Mouse (Mus musculus): ENCODE data around the gene Arhgap30.

Arhgap30 gene

GRCm38 (mm10) chr1:171375646-171376097 is 13.1 kb upstream of the Arhgap30 start:
- no peak for DNase-seq (ENCODE audit: extremely low spot score, low spot score)

GRCm38 (mm10) chr1:171378298-171378697 is 10.5 kb upstream of the Arhgap30 start:
- no peak for DNase-seq (ENCODE audit: extremely low spot score, low spot score)

DNA sequence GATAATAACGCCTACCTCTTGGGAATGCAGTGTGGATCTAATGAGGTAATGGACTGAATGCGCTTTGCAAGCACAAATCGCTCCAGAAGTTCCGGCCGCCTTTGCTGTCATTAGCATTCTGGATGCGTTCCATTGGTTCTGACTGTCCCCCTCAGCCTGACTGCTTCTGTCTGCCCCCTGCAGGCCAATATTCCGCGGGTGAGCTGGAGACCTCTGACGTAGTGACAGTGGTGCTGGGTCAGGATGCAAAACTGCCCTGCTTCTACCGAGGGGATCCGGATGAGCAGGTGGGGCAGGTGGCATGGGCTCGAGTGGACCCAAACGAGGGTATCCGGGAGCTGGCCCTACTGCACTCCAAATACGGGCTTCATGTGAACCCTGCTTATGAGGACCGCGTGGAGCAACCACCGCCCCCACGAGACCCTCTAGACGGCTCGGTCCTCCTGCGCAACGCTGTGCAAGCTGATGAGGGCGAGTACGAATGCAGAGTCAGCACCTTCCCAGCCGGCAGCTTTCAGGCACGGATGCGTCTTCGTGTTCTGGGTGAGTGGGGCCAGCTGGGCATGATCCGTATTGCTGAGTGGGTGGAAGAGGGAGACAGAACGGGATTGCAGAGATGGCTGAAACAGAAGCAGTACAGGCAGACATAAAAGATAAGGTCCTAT is 8.7 kb upstream of the Arhgap30 start:
- peak; percentile 71 for DNase-seq (ENCODE audit: extremely low spot score, low spot score)

GRCm38 (mm10) chr1:171382096-171382620 is 6.6 kb upstream of the Arhgap30 start:
- no peak for DNase-seq (ENCODE audit: extremely low spot score, low spot score)

DNA sequence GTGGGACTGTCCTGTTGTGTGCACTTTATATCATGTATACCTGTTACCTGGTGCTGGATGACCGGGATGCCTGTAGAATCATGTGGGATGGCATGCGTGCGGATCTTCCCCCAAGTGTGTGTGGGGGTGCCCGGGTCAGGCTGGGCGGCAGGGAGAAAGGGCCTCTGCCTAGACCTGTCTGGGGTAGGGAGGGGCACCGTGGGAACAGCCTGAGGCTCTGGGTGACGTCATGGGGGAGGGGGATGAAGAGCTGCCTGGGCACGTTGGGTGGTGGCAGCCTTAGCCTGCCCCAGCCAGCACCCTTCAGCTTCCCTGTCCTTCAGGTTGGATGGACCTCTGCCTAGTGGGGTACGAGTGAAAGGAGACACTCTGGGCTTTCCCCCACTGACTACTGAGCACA is 4.4 kb upstream of the Arhgap30 start:
- DNase-seq (ENCODE audit: extremely low spot score, low spot score): no peak

GRCm38 (mm10) chr1:171385171-171385570 is 3.6 kb upstream of the Arhgap30 start:
- no peak for DNase-seq (ENCODE audit: extremely low spot score, low spot score)

GRCm38 (mm10) chr1:171387099-171387498 is 1.7 kb upstream of the Arhgap30 start:
- DNase-seq (ENCODE audit: extremely low spot score, low spot score): peak; percentile 52

DNA sequence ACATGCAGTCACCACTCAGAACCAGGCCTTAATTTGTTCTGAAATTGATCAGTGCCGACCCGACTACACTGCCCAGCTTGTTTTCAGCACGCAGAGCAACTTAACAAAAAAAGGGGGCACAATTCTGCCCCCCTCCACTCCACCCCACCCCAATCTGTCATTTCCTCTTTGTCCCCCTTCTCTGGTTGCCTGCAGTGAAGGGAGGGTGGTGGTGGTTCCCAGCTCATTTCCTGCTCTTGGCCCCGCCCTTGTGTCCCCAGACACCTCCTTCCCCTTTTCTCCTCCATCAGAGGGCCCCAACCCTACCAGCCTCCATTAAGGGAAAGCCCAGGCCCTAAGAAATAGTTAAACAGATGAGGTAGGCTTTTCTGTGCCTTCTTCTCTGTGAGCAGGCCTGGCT is 1.3 kb downstream of the Arhgap30 start:
- DNase-seq (ENCODE audit: extremely low spot score, low spot score): no peak

DNA sequence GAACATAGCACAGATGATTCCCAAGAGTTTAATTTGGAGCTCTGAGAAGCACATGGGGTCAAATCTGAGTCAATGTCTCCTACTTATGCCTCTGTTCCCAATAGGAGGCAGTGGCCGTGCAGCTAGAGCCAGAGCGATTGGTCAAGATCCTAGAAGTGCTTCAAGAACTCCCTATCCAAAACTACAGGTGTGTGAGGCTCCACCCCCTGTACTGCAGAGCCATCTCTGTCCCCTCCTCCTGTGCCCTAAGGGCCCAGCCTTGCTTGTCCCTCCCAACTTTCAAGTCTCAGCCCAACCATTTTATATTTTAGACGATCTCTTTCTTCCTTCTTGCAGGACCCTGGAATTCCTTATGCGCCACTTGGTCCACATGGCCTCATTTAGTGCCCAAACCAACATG is 13.1 kb downstream of the Arhgap30 start:
- no peak for DNase-seq (ENCODE audit: extremely low spot score, low spot score)

DNA sequence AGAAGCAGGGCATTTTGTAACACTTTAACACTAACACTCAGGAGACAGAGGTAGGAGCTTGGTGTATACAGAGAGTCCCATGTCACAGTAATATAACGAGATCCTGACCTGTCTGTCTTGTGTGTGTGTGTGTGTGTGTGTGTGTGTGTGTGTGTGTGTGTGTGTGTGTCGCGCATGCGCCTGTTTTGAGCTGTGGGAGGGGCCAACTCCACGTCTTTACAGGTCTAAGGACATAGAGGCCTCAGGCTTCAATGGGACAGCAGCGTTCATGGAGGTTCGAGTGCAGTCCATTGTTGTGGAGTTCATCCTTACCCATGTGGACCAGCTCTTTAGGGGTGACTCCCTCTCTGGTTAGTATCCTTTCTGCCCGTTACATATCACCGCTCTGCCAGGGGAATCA is 14.2 kb downstream of the Arhgap30 start:
- no peak for DNase-seq (ENCODE audit: extremely low spot score, low spot score)

DNA sequence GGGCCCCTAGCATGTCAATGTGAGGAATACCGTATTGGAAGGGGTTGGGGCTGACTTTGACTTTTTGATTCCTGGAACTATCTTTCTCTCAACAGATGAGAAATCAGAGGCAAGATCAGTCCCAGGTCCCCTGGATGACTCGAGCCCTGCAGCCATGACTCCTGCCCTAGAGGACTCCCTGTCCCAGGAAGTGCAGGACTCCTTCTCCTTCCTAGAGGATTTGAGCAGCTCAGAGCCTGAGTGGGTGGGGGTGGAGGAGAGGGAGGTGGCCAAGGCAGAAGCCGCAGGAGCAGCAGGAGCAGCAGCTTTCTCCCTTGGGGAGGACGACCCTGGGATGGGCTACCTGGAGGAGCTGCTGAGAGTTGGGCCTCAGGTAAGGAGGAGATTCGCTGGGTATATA is 18.5 kb downstream of the Arhgap30 start:
- no peak for DNase-seq (ENCODE audit: extremely low spot score, low spot score)

GRCm38 (mm10) chr1:171410231-171410630 is 21.5 kb downstream of the Arhgap30 start:
- DNase-seq (ENCODE audit: extremely low spot score, low spot score): no peak

DNA sequence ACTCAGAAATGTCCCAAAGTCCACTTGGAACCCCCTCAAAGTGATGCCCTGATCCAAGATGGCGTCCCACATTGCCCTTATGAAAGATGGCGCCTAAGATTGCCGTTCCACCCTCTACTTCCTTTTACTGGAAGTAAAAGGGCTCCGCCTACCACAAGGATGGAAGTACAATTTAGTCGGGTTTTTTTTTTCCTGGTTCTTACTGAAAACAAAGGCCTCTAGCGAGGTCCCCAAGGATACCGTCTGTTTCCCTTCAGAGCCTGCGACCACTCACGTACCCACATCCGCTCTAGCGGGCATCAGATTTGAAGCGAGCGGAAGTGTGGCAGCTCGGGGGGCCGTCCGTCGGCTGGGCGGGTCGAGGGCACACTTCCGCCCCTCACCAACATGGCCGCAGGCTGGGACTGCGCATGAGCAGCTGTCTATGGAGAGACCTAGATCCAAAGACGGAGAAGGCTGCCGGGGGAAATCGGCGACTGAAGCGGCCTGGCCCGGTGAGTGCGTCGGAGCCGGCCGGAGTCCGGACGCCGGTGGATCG is 22.3 kb downstream of the Arhgap30 start, which contains the start of gene Usf1:
Gene Usf1, plus strand, starts transcription at position 367 of the 538 bp plus-strand sequence.
- peak; percentile 92 for DNase-seq (ENCODE audit: extremely low spot score, low spot score)

GRCm38 (mm10) chr1:171411492-171411941 is 22.8 kb downstream of the Arhgap30 start:
- DNase-seq (ENCODE audit: extremely low spot score, low spot score): no peak

- peak; percentile 70 for DNase-seq (ENCODE audit: extremely low spot score, low spot score)
Observed at GRCm38 (mm10) chr1:171412001-171412441, 23.3 kb downstream of the Arhgap30 start.

DNA sequence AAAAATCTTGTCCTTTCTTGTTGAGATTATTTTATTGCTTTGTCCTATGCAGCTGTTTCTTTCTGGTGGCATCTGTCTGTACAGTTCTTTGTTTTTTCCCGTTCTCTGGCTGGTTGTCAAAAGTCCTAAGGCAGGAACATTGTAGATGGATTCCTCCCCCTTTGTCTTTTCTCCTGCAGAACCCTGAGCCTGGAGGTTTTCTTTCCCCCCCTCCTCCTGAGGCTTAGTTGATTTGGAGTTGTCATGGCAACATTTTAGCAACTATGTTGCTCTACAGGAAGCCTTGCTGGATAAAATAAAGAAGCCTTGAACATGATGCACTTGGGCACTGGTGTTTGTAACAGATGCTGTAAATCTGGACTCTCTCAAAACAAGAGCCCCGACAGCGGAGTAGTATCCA is 23.7 kb downstream of the Arhgap30 start:
- DNase-seq (ENCODE audit: extremely low spot score, low spot score): no peak

GRCm38 (mm10) chr1:171413608-171414007 is 24.9 kb downstream of the Arhgap30 start:
- no peak for DNase-seq (ENCODE audit: extremely low spot score, low spot score)

GRCm38 (mm10) chr1:171418660-171419059 is 29.9 kb downstream of the Arhgap30 start, which contains the start of gene Tstd1:
TSS of gene Tstd1 (plus strand) at chr1:171418872.
- no peak for DNase-seq (ENCODE audit: extremely low spot score, low spot score)

DNA sequence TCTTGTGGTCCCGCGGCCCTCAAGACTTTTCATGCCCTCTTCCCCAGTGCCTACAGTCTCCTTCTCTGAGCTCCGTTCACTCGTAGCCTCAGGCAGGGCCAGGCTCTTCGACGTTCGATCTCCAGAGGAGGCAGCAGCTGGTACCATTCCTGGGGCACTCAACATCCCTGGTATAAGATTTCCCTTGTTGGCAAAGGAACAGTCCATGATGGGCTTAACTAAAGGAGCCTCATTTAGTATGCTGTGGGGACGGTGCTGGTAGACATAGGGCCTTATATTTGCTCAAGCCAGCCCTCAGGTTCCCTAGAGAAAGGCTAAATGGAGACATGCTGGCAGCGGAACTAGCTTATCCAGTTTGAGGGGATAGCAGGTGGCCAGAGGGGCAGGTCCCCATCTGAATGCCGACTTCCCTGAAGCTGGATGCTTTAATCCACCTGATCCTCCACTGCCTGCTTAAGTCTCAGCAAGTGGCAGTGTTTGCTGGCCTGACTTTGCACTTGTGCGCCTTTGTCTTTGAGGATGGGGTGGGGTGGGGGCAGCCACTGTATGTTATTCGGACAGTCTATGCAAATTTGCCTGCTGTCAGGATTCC is 30.6 kb downstream of the Arhgap30 start:
- no peak for DNase-seq (ENCODE audit: extremely low spot score, low spot score)

DNA sequence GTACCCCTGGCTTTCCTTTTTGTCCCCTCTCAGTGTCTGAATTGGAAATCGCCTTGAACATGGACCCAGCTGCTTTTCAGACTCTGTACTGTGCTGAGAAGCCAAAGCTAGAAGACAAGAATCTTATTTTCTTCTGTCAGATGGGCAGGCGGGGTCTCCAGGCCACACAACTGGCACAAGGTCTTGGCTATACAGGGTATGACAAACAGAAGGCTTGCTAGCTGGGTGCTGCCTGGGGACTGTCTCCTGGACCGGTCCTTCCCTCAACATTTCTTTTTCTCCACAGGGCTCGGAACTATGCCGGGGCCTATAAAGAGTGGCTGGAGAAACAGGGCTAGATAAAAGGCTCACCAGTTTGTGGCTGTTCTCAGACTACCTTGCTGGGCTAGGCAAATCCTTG is 31.2 kb downstream of the Arhgap30 start:
- no peak for DNase-seq (ENCODE audit: extremely low spot score, low spot score)

DNA sequence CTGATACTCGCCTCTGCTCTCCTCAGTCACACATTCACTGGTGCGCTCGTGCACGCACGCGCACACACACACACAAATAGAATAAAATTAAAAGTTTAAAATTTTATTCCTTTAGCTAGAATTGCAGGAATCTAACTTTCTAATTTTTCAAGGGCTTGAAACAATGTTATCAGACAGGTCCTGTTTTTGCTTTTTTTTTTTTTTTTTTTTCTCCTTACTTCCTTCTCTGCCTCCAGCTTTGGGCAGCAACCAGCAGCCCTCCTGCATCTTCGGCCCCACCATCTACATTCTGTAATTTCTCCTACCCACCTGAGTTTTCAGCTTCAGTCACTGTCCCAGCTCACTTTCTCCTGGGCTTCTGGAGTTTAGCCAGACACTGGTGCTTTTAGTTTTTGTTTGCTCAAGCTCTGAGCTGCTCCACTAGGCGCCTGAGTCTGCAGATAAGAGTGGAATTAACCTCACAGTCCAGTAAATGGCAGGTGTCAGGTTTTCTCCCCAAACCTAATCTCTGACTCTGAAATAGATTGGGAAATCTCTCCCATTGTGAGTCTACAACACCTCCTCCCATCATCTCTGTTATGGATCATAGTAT is 33.8 kb downstream of the Arhgap30 start:
- no peak for DNase-seq (ENCODE audit: extremely low spot score, low spot score)

- DNase-seq (ENCODE audit: extremely low spot score, low spot score): no peak
Observed at GRCm38 (mm10) chr1:171424638-171425037, 35.9 kb downstream of the Arhgap30 start.

All from neural tube, embryonic 10.5 days (tissue).